Mouse (Mus musculus) G1E (cell line): ENCODE results near the gene Myoz2.

Experiments used
- CTCF ChIP-seq: IDR thresholded peaks from 2 replicates; pipeline ENCODE4 v1.5.1; 2012; ENCODE audit warnings: low read depth, low read length, inconsistent platforms, mixed read lengths
- GATA2 ChIP-seq: IDR thresholded peaks from 2 replicates; pipeline ENCODE4 v1.6.1; 2012; ENCODE audit warnings: low read depth, low read length, inconsistent platforms, borderline replicate concordance

DNA sequence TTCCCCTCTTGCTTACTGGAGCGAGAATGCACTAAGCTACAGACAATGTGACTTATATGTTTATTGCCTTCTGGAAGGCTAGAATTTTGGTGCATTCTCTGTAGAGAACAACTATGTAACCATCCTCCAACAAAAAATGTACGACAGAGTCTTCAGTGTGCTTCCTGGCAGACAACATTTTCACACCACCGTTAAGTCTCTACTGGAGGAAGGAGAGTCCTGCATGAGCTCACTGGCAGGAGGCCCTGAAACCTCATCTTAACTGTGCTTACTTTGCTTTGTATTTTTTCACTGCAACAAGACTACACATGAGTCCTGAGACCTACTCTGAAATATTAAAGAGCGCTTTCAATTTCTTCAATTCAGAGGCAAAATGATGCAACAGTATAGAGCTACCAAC is 59.5 kb downstream of the Myoz2 start:
- TF ChIP-seq GATA2 (no peak), CTCF (no peak)
